Mouse (Mus musculus) layer of hippocampus, postnatal 25 days (tissue): ENCODE results near the gene Rab5b. TPM values are rescaled to one million over a fixed set of nuclear protein-coding genes. Genes with fewer than 3 reads are reported as not detected.

Experiments
- DNase-seq, 2 experiments: peaks; one replicate each; pipeline ENCODE4 v3.0.0; 2022; ENCODE audit warnings: mixed read lengths in 2 of 2, low spot score in 1 of 2; ENCODE audit errors: extremely low spot score in 1 of 2
- total RNA-seq, 2 experiments: library from RNA; stranded (reverse); gene quantifications; 2 replicates each; pipeline ENCODE4 v1.2.3; 2021

The Rab5b gene
- total RNA-seq, 2 experiments from 2014 or later, result 130 to 136 TPM

GRCm38 (mm10) chr10:128699611-128700010, 3.5 kb upstream of the Rab5b start:
- DNase-seq, result no peak

- no peak for DNase-seq
Observed at GRCm38 (mm10) chr10:128699006-128699405, 2.9 kb upstream of the Rab5b start.

- no peak for DNase-seq
Observed at GRCm38 (mm10) chr10:128697072-128697725, 1.1 kb upstream of the Rab5b start.

GRCm38 (mm10) chr10:128695411-128695991, 563 bp downstream of the Rab5b start:
- DNase-seq, result no peak

GRCm38 (mm10) chr10:128674469-128675008, 21.5 kb downstream of the Rab5b start:
- no peak for DNase-seq

GRCm38 (mm10) chr10:128673763-128674468, 22.1 kb downstream of the Rab5b start, which contains the start of gene Suox:
Gene Suox (minus strand): TSS chr10:128674073.
- DNase-seq, result peak; percentile 68 to 76

GRCm38 (mm10) chr10:128671148-128671547, 24.9 kb downstream of the Rab5b start:
- no peak for DNase-seq

GRCm38 (mm10) chr10:128668790-128669672, 27.0 kb downstream of the Rab5b start:
- peak; percentile 54 to 61 for DNase-seq

GRCm38 (mm10) chr10:128665806-128666205, 30.3 kb downstream of the Rab5b start:
- DNase-seq, result no peak

GRCm38 (mm10) chr10:128665307-128665706, 30.8 kb downstream of the Rab5b start:
- DNase-seq, result no peak

- no peak for DNase-seq
Observed at GRCm38 (mm10) chr10:128664808-128665207, 31.3 kb downstream of the Rab5b start.

GRCm38 (mm10) chr10:128663441-128664220, 32.4 kb downstream of the Rab5b start:
- DNase-seq, result no peak

- DNase-seq, result no peak
Observed at GRCm38 (mm10) chr10:128662465-128662864, 33.6 kb downstream of the Rab5b start.

GRCm38 (mm10) chr10:128659490-128659889, 36.6 kb downstream of the Rab5b start:
- no peak for DNase-seq

- no peak for DNase-seq
Observed at GRCm38 (mm10) chr10:128657844-128658243, 38.2 kb downstream of the Rab5b start.

- no peak for DNase-seq
Observed at GRCm38 (mm10) chr10:128656731-128657130, 39.3 kb downstream of the Rab5b start.

GRCm38 (mm10) chr10:128655254-128655653, 40.8 kb downstream of the Rab5b start:
- no peak for DNase-seq

- DNase-seq, result no peak
Observed at GRCm38 (mm10) chr10:128653866-128654265, 42.2 kb downstream of the Rab5b start.
